Mouse (Mus musculus) urinary bladder, postnatal 14 days (tissue): Measurements from ENCODE around the gene Dusp12.

Experiments
- DNase-seq: peaks from one replicate; pipeline ENCODE4 v3.0.0; 2021; ENCODE audit warnings: low spot score

Gene Dusp12

GRCm38 (mm10) chr1:170862435-170862717, 23.0 kb downstream of the Dusp12 start:
- DNase-seq: no peak

GRCm38 (mm10) chr1:170861671-170862434, 23.5 kb downstream of the Dusp12 start:
- DNase-seq: no peak

GRCm38 (mm10) chr1:170858872-170859271, 26.5 kb downstream of the Dusp12 start:
- no peak for DNase-seq

- no peak for DNase-seq
Observed at GRCm38 (mm10) chr1:170857369-170857768, 28.0 kb downstream of the Dusp12 start.

- no peak for DNase-seq
Observed at GRCm38 (mm10) chr1:170855056-170855760, 30.1 kb downstream of the Dusp12 start.

GRCm38 (mm10) chr1:170853604-170854003, 31.7 kb downstream of the Dusp12 start:
- no peak for DNase-seq

- no peak for DNase-seq
Observed at GRCm38 (mm10) chr1:170850637-170851624, 34.4 kb downstream of the Dusp12 start.

- no peak for DNase-seq
Observed at GRCm38 (mm10) chr1:170850007-170850406, 35.3 kb downstream of the Dusp12 start.

GRCm38 (mm10) chr1:170845448-170846307, 39.7 kb downstream of the Dusp12 start:
- no peak for DNase-seq

- DNase-seq: no peak
Observed at GRCm38 (mm10) chr1:170844380-170844779, 41.0 kb downstream of the Dusp12 start.

GRCm38 (mm10) chr1:170839685-170840084, 45.7 kb downstream of the Dusp12 start:
- no peak for DNase-seq

GRCm38 (mm10) chr1:170834756-170835155, 50.6 kb downstream of the Dusp12 start:
- DNase-seq: peak; percentile 14

GRCm38 (mm10) chr1:170829781-170830180, 55.6 kb downstream of the Dusp12 start:
- no peak for DNase-seq

GRCm38 (mm10) chr1:170829344-170829743, 56.0 kb downstream of the Dusp12 start:
- DNase-seq: no peak
